Mouse (Mus musculus) small intestine, adult 2 months (tissue): ENCODE measurements around the gene Defb13.

Experiments used
- CTCF ChIP-seq: fragments of 200-500 bp; IDR thresholded peaks from 2 replicates; pipeline ENCODE4 v1.5.1; 2012; ENCODE audit warnings: low read depth, mild to moderate bottlenecking, control low read depth, inconsistent platforms, low read length, moderate library complexity, mixed read lengths; ENCODE audit not compliant: insufficient replicate concordance, insufficient read length; ENCODE audit errors: extremely low read depth
- POLR2A ChIP-seq: fragments of 200-500 bp; IDR thresholded peaks from 2 replicates; pipeline ENCODE4 v1.6.1; 2012; ENCODE audit warnings: low read depth, mild to moderate bottlenecking, control low read depth, inconsistent platforms, low read length, moderate library complexity

DNA sequence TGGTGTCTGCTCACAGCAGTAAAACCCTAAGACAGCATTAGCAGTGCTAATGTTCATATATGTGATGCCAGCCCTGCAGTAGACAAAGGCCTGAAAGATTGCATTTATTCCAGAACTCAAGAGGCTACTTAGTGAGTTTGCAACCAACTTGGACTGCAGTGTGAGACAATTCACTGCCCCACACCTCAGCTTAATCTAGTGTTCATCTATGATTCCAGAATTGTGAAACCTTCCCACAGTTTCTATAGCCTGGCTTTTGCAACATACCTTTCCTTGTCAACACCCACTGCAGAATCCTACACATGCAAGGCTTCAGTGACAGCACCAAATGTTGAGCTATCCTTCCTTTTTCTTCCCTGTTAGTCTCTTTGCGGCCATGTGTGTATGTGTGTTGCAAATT, 20.1 kb downstream of the Defb13 start:
- TF ChIP-seq POLR2A (no peak), CTCF (no peak)
